10 mouse cellular contexts compared by ENCODE assay signal in the genomic region with DNA sequence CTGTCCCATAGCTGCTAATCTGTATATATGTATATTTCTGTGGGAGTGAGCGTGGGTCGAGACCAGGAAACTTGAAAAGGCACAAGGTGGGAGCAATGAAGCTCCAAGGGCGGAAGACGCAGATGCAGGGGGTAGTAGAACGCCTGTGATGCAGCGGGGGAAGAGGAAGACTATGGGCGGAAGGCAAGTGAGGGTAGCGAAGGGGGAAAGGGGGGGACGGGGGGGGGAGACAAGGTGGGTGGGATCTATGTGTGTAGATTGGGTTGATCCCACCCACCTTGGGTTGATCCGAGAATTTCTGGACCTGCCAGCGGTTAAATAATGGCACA. TPM values are rescaled to one million over a fixed set of nuclear protein-coding genes. Genes with fewer than 3 reads are reported as not detected.
A peak's percentile ranks its signal among the peaks of the same experiment; 100 is the strongest.
DNase-seq lines count a peak whose midpoint lies in the region; ATAC-seq and TF ChIP-seq lines count a peak whose summit lies in the region.
"Had no signal": no experiment of that assay in that cellular context is flagged by ENCODE, and none has a peak within 500 bp of the region (broad histone marks: within the 10 kb centered on the region; RNA-seq: fewer than 3 reads in every experiment).

No protein-coding gene starts in this region.

- H3K9me3 ChIP-seq in lung, embryonic 15.5 days: peaks cover 3% of the 10 kb centered on the region; the same call in 1 of the 2 replicates
- 0 out of 2 replicates have a peak, but pooled peaks cover 6% of the 10 kb centered on the region for H3K9me3 ChIP-seq in forebrain, embryonic 14.5 days (replicated peaks; ENCODE audit: control insufficient read depth, low read length)
- peaks cover 5% of the 10 kb centered on the region; the same call in 1 of the 2 replicates for H3K9me3 ChIP-seq in limb, embryonic 13.5 days
- H3K9me3 ChIP-seq in neural tube, embryonic 15.5 days (replicated peaks): no peaks in the 10 kb centered on the region

- TF ChIP-seq POLR2A in lung, adult 2 months (IDR thresholded peaks at IDR 0.05; ENCODE audit: borderline replicate concordance, extremely low read depth, low read depth, low read length): no peak

- 0 out of 2 replicates have a peak overlapping the region, but pooled peaks have one; percentile 10 for H3K4me3 ChIP-seq in lung, embryonic 15.5 days
- no peak overlapping the region for H3K4me3 ChIP-seq in lung, adult 2 months (replicated peaks; ENCODE audit: extremely low read depth, low read depth, low read length)
- H3K4me3 ChIP-seq in forebrain, embryonic 14.5 days (ENCODE audit: low read depth, low read length): no peak overlapping the region
- no peak overlapping the region for H3K4me3 ChIP-seq in limb, embryonic 13.5 days
- peak overlapping the region; percentile 38 for H3K4me3 ChIP-seq in neural tube, embryonic 15.5 days (replicated peaks)

- TF ChIP-seq CTCF in lung, adult 2 months (IDR thresholded peaks at IDR 0.05; ENCODE audit: insufficient read depth, low read length): no peak

- H3K4me2 ChIP-seq in lung, embryonic 15.5 days: peak overlapping the region; percentile 48
- peak overlapping the region; percentile 42 for H3K4me2 ChIP-seq in forebrain, embryonic 14.5 days (ENCODE audit: low read length)
- H3K4me2 ChIP-seq in limb, embryonic 13.5 days (replicated peaks): peak overlapping the region; percentile 54
- H3K4me2 ChIP-seq in neural tube, embryonic 15.5 days: peak overlapping the region; percentile 62

- H3K27ac ChIP-seq in lung, embryonic 15.5 days: no peak overlapping the region
- H3K27ac ChIP-seq in forebrain, embryonic 14.5 days (ENCODE audit: low read depth, low read length): no peak overlapping the region
- H3K27ac ChIP-seq in limb, embryonic 13.5 days: no peak overlapping the region
- no peak overlapping the region; the same call in 1 of the 2 replicates for H3K27ac ChIP-seq in neural tube, embryonic 15.5 days (replicated peaks)
- H3K27ac ChIP-seq: macrophage had no signal

- WGBS in lung, embryonic 15.5 days: 37% methylated on average over 11 of the region's 11 CpGs
- 23% methylated on average over 11 of the region's 11 CpGs for WGBS in lung, adult 2 months
- WGBS in forebrain, embryonic 14.5 days: 19% methylated on average over 11 of the region's 11 CpGs
- 34% methylated on average over 11 of the region's 11 CpGs for WGBS in limb, embryonic 13.5 days
- WGBS in neural tube, embryonic 15.5 days: 31% methylated on average over 11 of the region's 11 CpGs

- H3K36me3 ChIP-seq in lung, embryonic 15.5 days: no peaks in the 10 kb centered on the region
- H3K36me3 ChIP-seq in forebrain, embryonic 14.5 days (ENCODE audit: control insufficient read depth, insufficient read depth, low read length): no peaks in the 10 kb centered on the region
- no peaks in the 10 kb centered on the region for H3K36me3 ChIP-seq in limb, embryonic 13.5 days
- no peaks in the 10 kb centered on the region for H3K36me3 ChIP-seq in neural tube, embryonic 15.5 days

- DNase-seq in lung, adult 2 months: no peak
- no peak for DNase-seq in forebrain, embryonic 14.5 days (ENCODE audit: low spot score)
- DNase-seq in gastrocnemius, postnatal 25 days: no peak
- no peak for DNase-seq in layer of hippocampus, adult 18-20 months (ENCODE audit: low spot score in 2 of 2)
- DNase-seq: kidney, adult 2 months had no signal

- ATAC-seq in lung, embryonic 15.5 days (ENCODE audit: borderline replicate concordance, extremely low read depth, low FRiP score, low TSS enrichment): no peak
- no peak for ATAC-seq in forebrain, embryonic 14.5 days
- no peak for ATAC-seq in limb, embryonic 13.5 days (ENCODE audit: low FRiP score, low read depth)
- ATAC-seq in neural tube, embryonic 15.5 days (ENCODE audit: low FRiP score): no peak

- no peak overlapping the region for H3K9ac ChIP-seq in lung, embryonic 15.5 days
- H3K9ac ChIP-seq in forebrain, embryonic 14.5 days (ENCODE audit: low read length): no peak overlapping the region
- no peak overlapping the region for H3K9ac ChIP-seq in limb, embryonic 13.5 days
- no peak overlapping the region for H3K9ac ChIP-seq in neural tube, embryonic 15.5 days (replicated peaks)

- H3K27me3 ChIP-seq in lung, embryonic 15.5 days: peaks cover 6% of the 10 kb centered on the region; the same call in 1 of the 2 replicates
- H3K27me3 ChIP-seq in forebrain, embryonic 14.5 days (replicated peaks; ENCODE audit: control insufficient read depth, insufficient read depth, low read length): no peaks in the 10 kb centered on the region
- peaks cover 33% of the 10 kb centered on the region for H3K27me3 ChIP-seq in limb, embryonic 13.5 days
- H3K27me3 ChIP-seq in neural tube, embryonic 15.5 days (replicated peaks): no peaks in the 10 kb centered on the region

- H3K4me1 ChIP-seq in lung, embryonic 15.5 days: 0 out of 2 replicates have a peak, but pooled peaks cover 4% of the 10 kb centered on the region
- no peaks in the 10 kb centered on the region for H3K4me1 ChIP-seq in lung, adult 2 months (ENCODE audit: control insufficient read depth, insufficient read depth, low read length)
- H3K4me1 ChIP-seq in forebrain, embryonic 14.5 days (ENCODE audit: control insufficient read depth, insufficient read depth, low read length): 0 out of 2 replicates have a peak, but pooled peaks cover 2% of the 10 kb centered on the region
- H3K4me1 ChIP-seq in limb, embryonic 13.5 days: peaks cover 5% of the 10 kb centered on the region
- H3K4me1 ChIP-seq in neural tube, embryonic 15.5 days: peaks cover 20% of the 10 kb centered on the region

RNA-seq across cellular contexts. Expression of a gene that starts 5.8 kb away (rescaled TPM):
- 0.16 TPM in 1 of 2 replicates, not detected in the other for polyA plus RNA-seq in lung, embryonic 15.5 days (2015; fragmentation: Nextera tagmentation; extraction: Ambion mirVana)
- 0.15 and 0.20 TPM in 2 replicates for polyA plus RNA-seq in lung, adult 2 months (2012; rRNA removed)
- 0.33 and 0.44 TPM in 2 replicates for polyA plus RNA-seq in forebrain, embryonic 14.5 days (2014; fragmentation: Nextera tagmentation; extraction: Ambion mirVana)
- not detected in 2 replicates for polyA plus RNA-seq in limb, embryonic 13.5 days (2015; fragmentation: Nextera tagmentation; extraction: Ambion mirVana)
- 0.23 and 0.37 TPM in 2 replicates for polyA plus RNA-seq in neural tube, embryonic 15.5 days (2015; fragmentation: Nextera tagmentation; extraction: Ambion mirVana)
- total RNA-seq in gastrocnemius, postnatal 25 days (2021): under 1 TPM; 0.21 to 0.36 TPM
- under 1 TPM in 1 of 2 experiments, not detected in 1; 0.25 TPM for total RNA-seq in layer of hippocampus, adult 18-20 months (2021)
- total RNA-seq: common myeloid progenitor, adult 5-6 weeks had no signal
- polyA plus RNA-seq: macrophage had no signal

RNA-seq across cellular contexts. Expression of a gene that starts 14.5 kb away (rescaled TPM):
- 3.2 and 3.4 TPM in 2 replicates for polyA plus RNA-seq in lung, embryonic 15.5 days (2015; fragmentation: Nextera tagmentation; extraction: Ambion mirVana)
- 20.6 and 24.7 TPM in 2 replicates for polyA plus RNA-seq in lung, adult 2 months (2012; rRNA removed)
- 3.6 and 3.8 TPM in 2 replicates for polyA plus RNA-seq in forebrain, embryonic 14.5 days (2014; fragmentation: Nextera tagmentation; extraction: Ambion mirVana)
- polyA plus RNA-seq in limb, embryonic 13.5 days (2015; fragmentation: Nextera tagmentation; extraction: Ambion mirVana): 4.2 and 4.3 TPM in 2 replicates
- polyA plus RNA-seq in neural tube, embryonic 15.5 days (2015; fragmentation: Nextera tagmentation; extraction: Ambion mirVana): 3.1 and 4.0 TPM in 2 replicates
- 1 to 10 TPM; 6.8 to 8.3 TPM for total RNA-seq in gastrocnemius, postnatal 25 days (2021)
- 10 to 100 TPM; 13.9 to 15.1 TPM for total RNA-seq in layer of hippocampus, adult 18-20 months (2021)

RNA-seq across cellular contexts. Expression of a gene that starts 21.3 kb away (rescaled TPM):
- 2.8 and 3.7 TPM in 2 replicates for polyA plus RNA-seq in lung, embryonic 15.5 days (2015; fragmentation: Nextera tagmentation; extraction: Ambion mirVana)
- polyA plus RNA-seq in lung, adult 2 months (2012; rRNA removed): 7.1 and 7.6 TPM in 2 replicates
- 9.8 and 17.7 TPM in 2 replicates for polyA plus RNA-seq in forebrain, embryonic 14.5 days (2014; fragmentation: Nextera tagmentation; extraction: Ambion mirVana)
- 3.1 and 3.3 TPM in 2 replicates for polyA plus RNA-seq in limb, embryonic 13.5 days (2015; fragmentation: Nextera tagmentation; extraction: Ambion mirVana)
- 30.8 and 36.3 TPM in 2 replicates for polyA plus RNA-seq in neural tube, embryonic 15.5 days (2015; fragmentation: Nextera tagmentation; extraction: Ambion mirVana)
- total RNA-seq in gastrocnemius, postnatal 25 days (2021): 1 to 10 TPM; 3.7 to 5.2 TPM
- total RNA-seq in layer of hippocampus, adult 18-20 months (2021): 100 to 1,000 TPM; 114 to 119 TPM

RNA-seq across cellular contexts. Expression of a gene that starts 23.5 kb away (rescaled TPM):
- 0.63 and 0.81 TPM in 2 replicates for polyA plus RNA-seq in lung, embryonic 15.5 days (2015; fragmentation: Nextera tagmentation; extraction: Ambion mirVana)
- polyA plus RNA-seq in lung, adult 2 months (2012; rRNA removed): 13.4 and 15.0 TPM in 2 replicates
- polyA plus RNA-seq in forebrain, embryonic 14.5 days (2014; fragmentation: Nextera tagmentation; extraction: Ambion mirVana): 0.53 and 0.59 TPM in 2 replicates
- 1.2 and 1.3 TPM in 2 replicates for polyA plus RNA-seq in limb, embryonic 13.5 days (2015; fragmentation: Nextera tagmentation; extraction: Ambion mirVana)
- 0.51 and 0.79 TPM in 2 replicates for polyA plus RNA-seq in neural tube, embryonic 15.5 days (2015; fragmentation: Nextera tagmentation; extraction: Ambion mirVana)
- 10 to 100 TPM; 21.4 to 24.3 TPM for total RNA-seq in gastrocnemius, postnatal 25 days (2021)
- total RNA-seq in layer of hippocampus, adult 18-20 months (2021): 10 to 100 TPM; 14.9 to 15.9 TPM

RNA-seq across cellular contexts. Expression of a gene that starts 25.1 kb away (rescaled TPM):
- polyA plus RNA-seq in lung, embryonic 15.5 days (2015; fragmentation: Nextera tagmentation; extraction: Ambion mirVana): 1.6 and 2.2 TPM in 2 replicates
- polyA plus RNA-seq in lung, adult 2 months (2012; rRNA removed): 7.5 and 8.0 TPM in 2 replicates
- polyA plus RNA-seq in forebrain, embryonic 14.5 days (2014; fragmentation: Nextera tagmentation; extraction: Ambion mirVana): 0.23 and 0.41 TPM in 2 replicates
- 6.4 and 8.1 TPM in 2 replicates for polyA plus RNA-seq in limb, embryonic 13.5 days (2015; fragmentation: Nextera tagmentation; extraction: Ambion mirVana)
- polyA plus RNA-seq in neural tube, embryonic 15.5 days (2015; fragmentation: Nextera tagmentation; extraction: Ambion mirVana): 1.00 and 1.8 TPM in 2 replicates
- total RNA-seq in gastrocnemius, postnatal 25 days (2021): 10 to 100 TPM; 10.1 to 11.6 TPM
- total RNA-seq in layer of hippocampus, adult 18-20 months (2021): 1 to 10 TPM; 1.8 to 2.6 TPM
- total RNA-seq: common myeloid progenitor, adult 5-6 weeks had no signal

Comparison
In these comparisons a context has a peak if more than half of its experiments do, and no peak if none do; other contexts are left out.
1. H3K4me3 ChIP-seq: peak in lung, embryonic 15.5 days (single experiment) and neural tube, embryonic 15.5 days (single experiment); none in lung, adult 2 months (single experiment), forebrain, embryonic 14.5 days (single experiment) and limb, embryonic 13.5 days (single experiment).
2. Peak in every context shown above with its lines, with median percentiles within 50 percentile points of each other: H3K4me2 ChIP-seq.